Mouse (Mus musculus) ES-E14 (cell line): Measurements from ENCODE around the gene Abhd12.

Experiments used
- CHD2 ChIP-seq: IDR thresholded peaks from 2 replicates; pipeline ENCODE4 v1.6.1; 2014; ENCODE audit warnings: mild to moderate bottlenecking, low read depth, low read length, inconsistent platforms
- HCFC1 ChIP-seq: IDR thresholded peaks from 2 replicates; pipeline ENCODE4 v1.6.1; 2012; ENCODE audit warnings: low read length, inconsistent platforms, borderline replicate concordance; ENCODE audit not compliant: insufficient read depth
- MAFK ChIP-seq: IDR thresholded peaks from 2 replicates; pipeline ENCODE4 v1.6.1; 2014; ENCODE audit warnings: mild to moderate bottlenecking, low read depth, low read length, inconsistent platforms; ENCODE audit not compliant: insufficient read depth
- ZC3H11A ChIP-seq: IDR thresholded peaks from 2 replicates; pipeline ENCODE4 v1.6.1; 2012; ENCODE audit warnings: low read depth, mild to moderate bottlenecking, inconsistent platforms, low read length, borderline replicate concordance
- ZNF384 ChIP-seq: IDR thresholded peaks from 2 replicates; pipeline ENCODE4 v1.6.1; 2012; ENCODE audit warnings: low read depth, low read length, inconsistent platforms

DNA sequence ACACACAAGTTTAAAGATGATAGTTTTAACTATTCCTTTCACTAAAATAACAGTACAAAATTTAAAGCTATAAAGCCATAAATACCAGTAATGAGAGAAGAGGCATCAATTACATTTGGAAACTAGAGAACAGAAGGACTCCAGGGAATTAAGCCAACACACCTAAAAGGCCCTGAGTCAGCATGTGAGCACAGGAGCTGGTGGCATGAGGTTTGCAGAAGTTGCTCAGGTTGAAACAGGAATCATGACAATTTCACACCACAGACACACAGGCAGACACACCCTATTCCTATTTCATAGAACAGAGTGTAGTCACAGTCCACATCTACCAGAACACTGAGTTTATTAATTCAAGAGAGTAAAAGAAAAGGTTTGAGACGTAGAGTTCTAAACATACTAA lies 30.0 kb downstream of the Abhd12 start:
- no peak for TF ChIP-seq ZNF384
- 0 out of 2 replicates have a peak, but pooled peaks have one; percentile 13 for TF ChIP-seq MAFK
- no peak for TF ChIP-seq ZC3H11A
- no peak for TF ChIP-seq HCFC1
- TF ChIP-seq CHD2: no peak
